Mouse (Mus musculus): ENCODE measurements around the gene Efcab5. TPM values are rescaled to one million over a fixed set of nuclear protein-coding genes. Genes with fewer than 3 reads are reported as not detected.

The Efcab5 gene
- polyA plus RNA-seq, 1 experiment from 2014 or later: 0.24 TPM

- 12% methylated on average over 4 of the region's 4 CpGs for WGBS (ENCODE audit: insufficient replicate concordance)
- peak overlapping the region; percentile 38; the same call in 1 of the 2 replicates for H3K27ac ChIP-seq (replicated peaks)
- ATAC-seq (ENCODE audit: insufficient read depth): no peak
These were observed 7.7 kb upstream of the Efcab5 start for GRCm38 (mm10) chr11:77196181-77197143.

GRCm38 (mm10) chr11:77195360-77196109 is 6.8 kb upstream of the Efcab5 start:
- Histone ChIP-seq H3K4me2 (no peak overlapping the region), H3K9ac (no peak overlapping the region), H3K9me3 (replicated peaks) (no peaks in the 10 kb centered on the region), H3K27me3 (no peaks in the 10 kb centered on the region), H3K4me1 (replicated peaks) (0 out of 2 replicates have a peak, but pooled peaks cover 14% of the 10 kb centered on the region), H3K27ac (replicated peaks) (peak overlapping the region; percentile 38; the same call in 1 of the 2 replicates), H3K36me3 (replicated peaks) (no peaks in the 10 kb centered on the region), H3K4me3 (replicated peaks) (no peak overlapping the region)
- WGBS (ENCODE audit: insufficient replicate concordance): 60% methylated on average over 11 of the region's 11 CpGs
- ATAC-seq (ENCODE audit: insufficient read depth): no peak

More at GRCm38 (mm10) chr11:77196181-77197143, 7.7 kb upstream of the Efcab5 start:
- no peaks in the 10 kb centered on the region for H3K9me3 ChIP-seq (replicated peaks)
- H3K36me3 ChIP-seq (replicated peaks): no peaks in the 10 kb centered on the region
- no peaks in the 10 kb centered on the region for H3K27me3 ChIP-seq
- H3K9ac ChIP-seq: no peak overlapping the region
- H3K4me2 ChIP-seq: no peak overlapping the region
- H3K4me3 ChIP-seq (replicated peaks): no peak overlapping the region
- 0 out of 2 replicates have a peak, but pooled peaks cover 15% of the 10 kb centered on the region for H3K4me1 ChIP-seq (replicated peaks)

- Histone ChIP-seq H3K4me1 (replicated peaks) (0 out of 2 replicates have a peak, but pooled peaks cover 14% of the 10 kb centered on the region), H3K4me2 (no peak overlapping the region), H3K4me3 (replicated peaks) (no peak overlapping the region), H3K27me3 (no peaks in the 10 kb centered on the region), H3K27ac (replicated peaks) (no peak overlapping the region), H3K9me3 (replicated peaks) (no peaks in the 10 kb centered on the region), H3K36me3 (replicated peaks) (no peaks in the 10 kb centered on the region), H3K9ac (no peak overlapping the region)
- no peak for ATAC-seq (ENCODE audit: insufficient read depth)
- 45% methylated on average over 1 of the region's 1 CpGs for WGBS (ENCODE audit: insufficient replicate concordance)
These were observed 6.0 kb upstream of the Efcab5 start for GRCm38 (mm10) chr11:77194762-77195161.

GRCm38 (mm10) chr11:77193941-77194553 is 5.3 kb upstream of the Efcab5 start:
- WGBS (ENCODE audit: insufficient replicate concordance): 62% methylated on average over 6 of the region's 6 CpGs
- H3K36me3 ChIP-seq (replicated peaks): no peaks in the 10 kb centered on the region
- no peak overlapping the region for H3K4me2 ChIP-seq
- H3K27ac ChIP-seq (replicated peaks): no peak overlapping the region
- no peak overlapping the region for H3K9ac ChIP-seq
- no peak overlapping the region for H3K4me3 ChIP-seq (replicated peaks)
- H3K27me3 ChIP-seq: no peaks in the 10 kb centered on the region
- H3K4me1 ChIP-seq (replicated peaks): 0 out of 2 replicates have a peak, but pooled peaks cover 14% of the 10 kb centered on the region
- no peaks in the 10 kb centered on the region for H3K9me3 ChIP-seq (replicated peaks)
- no peak for ATAC-seq (ENCODE audit: insufficient read depth)

- no peak for ATAC-seq (ENCODE audit: insufficient read depth)
- H3K4me2 ChIP-seq: no peak overlapping the region
- H3K36me3 ChIP-seq (replicated peaks): no peaks in the 10 kb centered on the region
- H3K9me3 ChIP-seq (replicated peaks): no peaks in the 10 kb centered on the region
- H3K4me3 ChIP-seq (replicated peaks): no peak overlapping the region
- 0 out of 2 replicates have a peak, but pooled peaks cover 14% of the 10 kb centered on the region for H3K4me1 ChIP-seq (replicated peaks)
- no peak overlapping the region for H3K9ac ChIP-seq
- no peaks in the 10 kb centered on the region for H3K27me3 ChIP-seq
- no peak overlapping the region for H3K27ac ChIP-seq (replicated peaks)
- 56% methylated on average over 5 of the region's 5 CpGs for WGBS (ENCODE audit: insufficient replicate concordance)
These were observed 4.6 kb upstream of the Efcab5 start for GRCm38 (mm10) chr11:77193410-77193809.

GRCm38 (mm10) chr11:77184926-77185325 is 3.8 kb downstream of the Efcab5 start:
- Histone ChIP-seq H3K36me3 (replicated peaks) (no peaks in the 10 kb centered on the region), H3K4me1 (replicated peaks) (no peaks in the 10 kb centered on the region), H3K27me3 (no peaks in the 10 kb centered on the region), H3K27ac (replicated peaks) (no peak overlapping the region), H3K9ac (no peak overlapping the region), H3K9me3 (replicated peaks) (no peaks in the 10 kb centered on the region), H3K4me2 (no peak overlapping the region), H3K4me3 (replicated peaks) (no peak overlapping the region)
- WGBS (ENCODE audit: insufficient replicate concordance): 36% methylated on average over 2 of the region's 2 CpGs
- ATAC-seq (ENCODE audit: insufficient read depth): no peak

- no peak overlapping the region for H3K9ac ChIP-seq
- no peaks in the 10 kb centered on the region for H3K27me3 ChIP-seq
- 63% methylated on average over 2 of the region's 2 CpGs for WGBS (ENCODE audit: insufficient replicate concordance)
- H3K4me1 ChIP-seq (replicated peaks): no peaks in the 10 kb centered on the region
- no peak overlapping the region for H3K4me2 ChIP-seq
- H3K9me3 ChIP-seq (replicated peaks): no peaks in the 10 kb centered on the region
- H3K27ac ChIP-seq (replicated peaks): no peak overlapping the region
- no peak for ATAC-seq (ENCODE audit: insufficient read depth)
- H3K36me3 ChIP-seq (replicated peaks): no peaks in the 10 kb centered on the region
- no peak overlapping the region for H3K4me3 ChIP-seq (replicated peaks)
These were observed 6.2 kb downstream of the Efcab5 start for GRCm38 (mm10) chr11:77182616-77183015.

GRCm38 (mm10) chr11:77182041-77182440 is 6.7 kb downstream of the Efcab5 start:
- Histone ChIP-seq H3K9ac (no peak overlapping the region), H3K4me1 (replicated peaks) (no peaks in the 10 kb centered on the region), H3K4me3 (replicated peaks) (no peak overlapping the region), H3K4me2 (no peak overlapping the region), H3K27me3 (no peaks in the 10 kb centered on the region), H3K9me3 (replicated peaks) (no peaks in the 10 kb centered on the region), H3K36me3 (replicated peaks) (no peaks in the 10 kb centered on the region), H3K27ac (replicated peaks) (no peak overlapping the region)
- no peak for ATAC-seq (ENCODE audit: insufficient read depth)
- 65% methylated on average over 2 of the region's 2 CpGs for whole genome bisulfite sequencing (ENCODE audit: insufficient replicate concordance)

GRCm38 (mm10) chr11:77181528-77181927 is 7.2 kb downstream of the Efcab5 start:
- Histone ChIP-seq H3K9me3 (replicated peaks) (no peaks in the 10 kb centered on the region), H3K9ac (no peak overlapping the region), H3K4me1 (replicated peaks) (no peaks in the 10 kb centered on the region), H3K4me2 (no peak overlapping the region), H3K36me3 (replicated peaks) (no peaks in the 10 kb centered on the region), H3K4me3 (replicated peaks) (no peak overlapping the region), H3K27ac (replicated peaks) (no peak overlapping the region), H3K27me3 (no peaks in the 10 kb centered on the region)
- WGBS (ENCODE audit: insufficient replicate concordance): 46% methylated on average over 5 of the region's 5 CpGs
- no peak for ATAC-seq (ENCODE audit: insufficient read depth)

- 55% methylated on average over 4 of the region's 4 CpGs for WGBS (ENCODE audit: insufficient replicate concordance)
- Histone ChIP-seq H3K36me3 (replicated peaks) (no peaks in the 10 kb centered on the region), H3K9ac (no peak overlapping the region), H3K9me3 (replicated peaks) (no peaks in the 10 kb centered on the region), H3K4me3 (replicated peaks) (no peak overlapping the region), H3K27me3 (no peaks in the 10 kb centered on the region), H3K27ac (replicated peaks) (no peak overlapping the region), H3K4me2 (no peak overlapping the region), H3K4me1 (replicated peaks) (no peaks in the 10 kb centered on the region)
- ATAC-seq (ENCODE audit: insufficient read depth): no peak
These were observed 7.9 kb downstream of the Efcab5 start for GRCm38 (mm10) chr11:77180886-77181285.

GRCm38 (mm10) chr11:77179771-77180170 is 9.0 kb downstream of the Efcab5 start:
- WGBS (ENCODE audit: insufficient replicate concordance): 62% methylated on average over 3 of the region's 3 CpGs

More at GRCm38 (mm10) chr11:77179771-77180170, 9.0 kb downstream of the Efcab5 start:
- H3K4me2 ChIP-seq: no peak overlapping the region
- H3K36me3 ChIP-seq (replicated peaks): no peaks in the 10 kb centered on the region
- H3K27ac ChIP-seq (replicated peaks): no peak overlapping the region
- no peaks in the 10 kb centered on the region for H3K9me3 ChIP-seq (replicated peaks)
- no peaks in the 10 kb centered on the region for H3K27me3 ChIP-seq
- no peak overlapping the region for H3K9ac ChIP-seq
- no peaks in the 10 kb centered on the region for H3K4me1 ChIP-seq (replicated peaks)
- no peak for ATAC-seq (ENCODE audit: insufficient read depth)
- no peak overlapping the region for H3K4me3 ChIP-seq (replicated peaks)
